Mouse (Mus musculus): ENCODE data around the gene Ubap1.

The Ubap1 gene

GRCm38 (mm10) chr4:41438931-41439330 is 90.1 kb downstream of the Ubap1 start:
- no peak for DNase-seq (ENCODE audit: low spot score)
